Mouse (Mus musculus) spleen, adult 12 weeks (tissue): ENCODE measurements around the gene Palm3.
"Not testable (repeated sequence)": the region's sequence is repeated elsewhere in the genome, so short reads cannot be mapped to it uniquely, and the experiment has no call there.

Experiments
- DNase-seq: peaks from one replicate; pipeline ENCODE4 v3.0.0; 2022; ENCODE audit warnings: low spot score

The Palm3 gene

DNA sequence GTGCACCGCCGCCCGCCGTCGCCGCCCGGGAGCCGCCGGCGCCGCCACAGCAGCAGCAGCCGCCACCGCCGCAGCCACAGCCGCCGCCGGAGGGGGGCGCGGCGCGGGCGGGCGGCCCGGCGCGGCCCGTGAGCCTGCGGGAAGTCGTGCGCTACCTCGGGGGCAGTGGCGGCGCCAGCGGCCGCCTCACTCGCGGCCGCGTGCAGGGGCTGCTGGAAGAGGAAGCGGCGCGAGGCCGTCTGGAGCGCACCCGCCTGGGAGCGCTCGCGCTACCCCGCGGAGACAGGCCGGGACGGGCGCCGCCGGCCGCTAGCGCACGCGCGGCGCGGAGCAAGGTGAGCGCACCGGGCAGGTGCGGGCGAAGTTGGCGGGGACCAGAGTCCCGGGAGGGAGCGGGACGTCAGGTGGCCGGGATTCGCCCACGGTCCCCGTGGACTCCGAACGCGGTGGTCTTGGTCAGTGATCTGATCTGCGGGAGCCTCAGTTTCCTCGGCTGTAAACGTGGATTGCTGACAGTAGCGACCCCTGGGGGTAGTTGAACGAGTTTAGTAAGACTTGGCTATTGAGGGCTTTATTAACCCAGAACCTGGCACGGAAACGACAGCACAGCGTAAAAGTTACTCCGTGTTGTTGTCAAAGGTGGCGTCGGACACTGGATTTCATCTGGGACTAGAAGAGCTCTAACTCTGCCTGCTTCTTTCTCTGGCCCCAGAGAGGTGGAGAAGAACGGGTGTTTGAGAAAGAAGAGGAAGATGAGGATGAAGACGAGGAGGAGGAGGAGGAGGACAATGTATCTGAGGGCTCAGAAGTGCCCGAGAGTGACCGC is 22.8 kb upstream of the Palm3 start:
- DNase-seq = peak; percentile 66

DNA sequence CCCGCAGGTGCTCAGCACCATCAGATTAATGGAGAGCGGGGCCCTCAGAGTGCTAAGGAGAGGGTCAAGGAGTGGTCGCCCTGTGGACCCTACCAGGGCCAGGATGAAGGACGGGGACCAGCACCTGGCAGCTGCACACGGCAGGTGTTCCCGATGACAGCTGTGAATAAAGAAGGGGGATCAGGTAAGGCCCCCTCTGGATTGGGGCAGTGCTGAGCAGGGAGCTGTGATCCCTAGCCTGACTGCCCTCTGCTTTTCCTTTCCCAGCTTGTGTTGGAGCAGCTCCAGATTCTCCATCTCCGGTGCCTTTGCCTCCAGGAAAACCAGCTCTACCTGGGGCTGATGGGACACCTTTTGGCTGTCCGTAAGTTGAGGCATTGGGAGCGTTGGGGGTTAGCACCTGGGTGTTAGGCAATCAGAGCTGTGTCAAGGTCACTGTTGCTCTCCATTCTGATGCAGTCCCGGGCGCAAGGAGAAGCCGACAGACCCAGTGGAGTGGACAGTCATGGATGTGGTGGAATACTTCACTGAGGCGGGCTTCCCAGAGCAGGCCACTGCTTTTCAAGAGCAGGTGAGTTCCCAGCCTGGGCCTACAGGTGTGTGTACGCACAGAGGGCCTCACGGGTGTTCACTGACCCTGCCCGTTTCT is 22.1 kb upstream of the Palm3 start:
- DNase-seq = no peak

DNA sequence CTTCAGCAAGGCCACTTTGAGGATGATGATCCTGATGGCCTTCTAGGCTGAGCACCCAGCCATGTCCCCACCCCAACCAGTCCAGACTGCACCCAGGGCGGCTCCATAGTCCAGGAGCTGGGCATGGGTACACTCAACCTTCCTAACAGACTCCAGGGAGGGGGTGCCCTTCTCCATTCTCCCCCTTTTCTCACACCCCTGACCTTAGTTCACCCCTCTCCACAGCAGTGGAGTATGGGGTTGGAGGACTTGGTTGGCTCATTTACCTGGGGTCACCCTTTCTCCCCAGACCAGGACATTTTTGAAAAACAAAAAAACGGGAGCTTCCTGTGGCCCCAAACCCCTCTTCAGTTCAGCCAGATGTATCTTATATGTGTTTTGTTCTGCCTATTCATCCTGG is 21.4 kb upstream of the Palm3 start:
- DNase-seq = no peak

DNA sequence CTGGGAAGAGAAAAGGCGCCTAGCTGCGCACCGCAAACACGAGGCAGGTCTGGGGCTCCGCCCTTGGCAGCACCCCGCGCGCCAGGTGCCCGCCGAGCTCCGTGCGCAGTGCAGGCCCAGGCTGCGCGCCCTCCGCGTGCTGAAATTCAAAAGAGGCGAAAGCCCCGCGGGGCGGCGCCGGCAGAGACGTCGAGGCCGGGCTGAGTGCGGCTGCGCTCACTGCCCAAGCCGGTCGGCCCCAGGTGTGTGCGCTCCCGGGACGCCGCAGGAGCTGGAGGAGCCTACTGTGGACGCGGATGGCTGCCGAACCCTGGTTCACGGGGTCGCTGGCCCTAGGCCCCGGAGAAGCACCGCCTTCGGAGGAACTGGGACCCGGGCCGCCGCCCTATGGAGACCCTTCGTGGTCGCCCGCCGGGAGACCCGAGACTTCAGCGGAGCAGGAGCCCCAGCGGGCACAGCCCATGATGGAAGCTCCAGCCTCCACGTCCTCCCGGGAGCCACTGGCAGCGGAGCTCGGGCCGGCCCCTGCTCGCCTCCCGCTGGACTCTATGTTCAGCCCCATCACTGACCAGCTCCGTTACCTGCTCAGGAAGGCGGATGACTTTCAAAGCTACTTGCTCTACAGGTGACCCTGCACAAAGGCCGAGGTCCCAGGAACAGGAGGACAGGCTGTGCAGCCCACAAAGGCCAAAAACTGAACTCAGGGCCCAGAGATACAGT is 19.8 kb upstream of the Palm3 start, which contains the start of gene 1700067K01Rik:
1700067K01Rik (plus strand) TSS at position 222 of the 720 bp plus-strand sequence.
- no peak for DNase-seq

DNA sequence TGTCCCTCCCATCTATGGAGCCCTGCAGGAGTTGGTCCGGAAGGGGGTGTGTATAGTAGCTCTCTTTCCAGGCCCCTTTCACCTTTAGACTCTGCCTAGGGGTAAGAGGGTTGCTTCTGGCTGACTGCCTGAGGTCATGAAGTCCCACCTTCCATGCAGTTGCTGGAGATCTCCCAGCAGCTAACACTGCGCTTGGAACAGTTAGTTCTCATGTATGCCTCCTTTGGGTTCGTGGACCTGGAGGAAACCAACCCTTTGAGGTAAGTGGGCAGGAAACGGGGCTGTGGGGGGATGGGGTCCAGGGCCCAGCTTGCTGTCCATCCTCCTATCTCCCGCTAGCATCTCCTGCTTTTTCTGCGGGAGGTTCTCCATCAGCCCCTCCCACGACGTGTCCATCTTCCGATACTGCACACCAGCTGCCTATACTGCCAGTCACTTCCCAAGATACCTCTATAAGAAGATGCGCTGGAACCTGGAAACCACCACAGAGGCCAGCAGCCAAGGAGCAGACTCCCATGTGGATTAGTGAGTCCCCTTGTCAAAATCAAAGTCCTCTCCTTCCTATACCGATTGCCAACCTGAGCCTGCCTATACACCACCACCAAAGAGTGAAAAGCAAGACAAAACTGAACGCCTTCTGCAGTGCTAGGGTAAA is 18.2 kb upstream of the Palm3 start:
- no peak for DNase-seq

DNA sequence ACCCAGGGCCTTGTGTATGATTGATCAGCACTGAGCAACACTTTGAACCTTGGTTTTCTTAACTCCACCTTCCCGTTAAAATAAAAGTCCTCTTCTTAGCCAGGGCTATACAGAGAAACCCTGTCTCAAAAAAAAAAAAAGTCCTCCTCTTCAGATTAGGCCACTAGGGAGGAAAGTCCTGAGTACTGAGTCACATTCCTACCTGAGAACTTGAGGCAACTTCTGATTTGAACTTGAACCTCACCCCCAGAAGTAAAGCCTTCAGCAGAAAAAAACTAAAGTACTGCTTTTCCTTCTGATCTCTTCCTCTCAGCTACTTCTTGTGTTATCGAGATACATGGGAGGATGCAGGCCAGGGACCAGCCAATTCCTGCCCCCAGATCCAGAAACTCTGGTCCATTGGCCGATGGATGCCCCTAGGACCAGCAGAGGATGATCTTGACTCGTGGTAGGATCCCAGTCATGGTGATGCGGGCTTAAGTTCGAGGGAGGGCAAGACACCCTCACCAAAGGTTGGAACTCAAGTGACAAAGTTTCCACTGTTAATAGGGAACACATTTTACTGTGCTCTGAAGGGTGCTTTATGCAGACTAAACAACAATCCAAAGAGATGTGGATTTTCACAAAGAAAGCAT is 17.5 kb upstream of the Palm3 start:
- DNase-seq = no peak

DNA sequence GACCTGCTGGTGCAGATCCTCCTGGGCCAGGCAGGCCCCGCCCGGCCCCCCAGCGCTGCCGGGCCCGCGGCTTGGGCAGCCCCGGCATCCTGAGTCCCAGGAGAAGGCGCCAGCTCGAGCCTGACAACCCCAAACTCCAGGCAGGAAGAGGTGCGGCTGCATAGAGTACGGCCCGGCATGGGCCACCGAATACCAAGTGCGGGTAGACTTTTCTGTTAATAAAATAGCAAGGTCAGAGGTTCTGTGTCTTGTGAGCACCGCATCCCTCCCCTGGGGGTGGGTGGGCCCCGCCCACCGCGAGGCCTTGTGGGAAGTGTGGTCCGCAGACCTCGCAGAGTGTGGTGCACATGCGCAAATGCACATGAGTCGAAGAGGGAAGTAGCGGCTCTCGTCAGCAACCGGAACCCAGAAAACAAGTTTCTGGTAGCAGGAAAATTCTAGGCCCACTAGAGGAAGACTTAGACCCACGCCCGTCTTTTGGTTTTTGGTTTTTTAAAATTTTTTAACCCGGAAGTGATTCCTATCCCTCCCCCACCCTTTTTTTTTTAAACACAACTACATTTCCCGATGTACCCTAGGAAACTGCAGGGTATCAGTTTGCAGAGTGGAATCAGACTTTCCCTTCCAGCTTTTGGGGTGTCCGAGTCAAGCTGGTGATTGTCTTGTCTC is 16.6 kb upstream of the Palm3 start:
- peak; percentile 81 for DNase-seq

DNA sequence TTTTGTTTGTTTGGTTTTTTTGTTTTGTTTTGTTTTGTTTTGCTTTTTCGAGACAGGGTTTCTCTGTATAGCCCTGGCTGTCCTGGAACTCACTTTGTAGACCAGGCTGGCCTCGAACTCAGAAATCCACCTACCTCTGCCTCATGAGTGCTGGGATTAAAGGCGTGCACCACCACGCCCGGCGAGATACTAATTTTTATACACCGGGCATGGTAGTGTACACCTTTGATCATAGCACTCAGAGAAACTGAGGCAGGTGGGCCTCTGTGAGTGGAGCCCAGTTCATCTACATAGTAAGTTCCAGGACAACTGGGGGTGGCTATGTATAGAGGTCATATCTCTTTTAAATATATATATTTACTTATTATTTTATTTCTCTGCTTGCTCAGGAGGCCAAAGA is 15.8 kb upstream of the Palm3 start:
- not testable (repeated sequence) for DNase-seq

DNA sequence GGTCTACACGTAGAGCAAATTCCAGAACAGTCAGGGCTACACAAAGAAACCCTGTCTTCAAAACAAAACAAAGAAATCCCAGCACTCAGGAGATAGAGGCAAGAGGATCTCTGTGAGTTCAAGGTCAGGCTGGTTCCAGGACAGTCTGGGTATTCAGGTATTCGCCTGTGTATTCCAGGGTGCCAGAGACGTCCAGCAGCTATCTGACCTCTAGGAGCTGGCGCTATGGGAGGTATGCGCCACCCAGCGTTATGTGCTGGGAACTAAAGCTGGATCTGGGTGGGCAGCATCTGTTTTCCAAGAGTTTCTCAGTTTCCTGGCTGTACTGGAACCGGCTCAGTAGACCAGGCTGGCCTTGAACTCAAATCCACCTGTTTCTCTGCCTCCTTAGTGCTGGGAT is 12.9 kb upstream of the Palm3 start:
- DNase-seq = no peak

DNA sequence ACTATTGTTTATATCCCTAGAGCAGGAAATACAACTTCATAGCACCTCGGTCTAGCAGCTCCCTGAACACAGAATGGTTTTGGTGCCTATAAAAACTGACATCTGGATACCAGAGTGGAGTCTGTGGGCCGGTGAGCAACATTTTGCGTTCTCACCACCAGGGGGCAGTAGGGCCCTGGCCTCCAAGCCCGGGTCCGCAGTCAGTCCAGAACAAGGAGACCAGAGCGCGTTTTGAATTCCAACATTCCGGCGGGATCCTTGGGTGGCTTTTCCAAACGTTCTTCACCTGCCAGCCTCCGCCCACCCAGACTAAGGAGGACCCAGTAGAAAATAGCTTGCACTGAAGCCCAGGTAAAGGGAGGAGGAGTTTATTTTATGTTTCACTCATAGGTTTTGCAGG is 11.4 kb upstream of the Palm3 start:
- no peak for DNase-seq

DNA sequence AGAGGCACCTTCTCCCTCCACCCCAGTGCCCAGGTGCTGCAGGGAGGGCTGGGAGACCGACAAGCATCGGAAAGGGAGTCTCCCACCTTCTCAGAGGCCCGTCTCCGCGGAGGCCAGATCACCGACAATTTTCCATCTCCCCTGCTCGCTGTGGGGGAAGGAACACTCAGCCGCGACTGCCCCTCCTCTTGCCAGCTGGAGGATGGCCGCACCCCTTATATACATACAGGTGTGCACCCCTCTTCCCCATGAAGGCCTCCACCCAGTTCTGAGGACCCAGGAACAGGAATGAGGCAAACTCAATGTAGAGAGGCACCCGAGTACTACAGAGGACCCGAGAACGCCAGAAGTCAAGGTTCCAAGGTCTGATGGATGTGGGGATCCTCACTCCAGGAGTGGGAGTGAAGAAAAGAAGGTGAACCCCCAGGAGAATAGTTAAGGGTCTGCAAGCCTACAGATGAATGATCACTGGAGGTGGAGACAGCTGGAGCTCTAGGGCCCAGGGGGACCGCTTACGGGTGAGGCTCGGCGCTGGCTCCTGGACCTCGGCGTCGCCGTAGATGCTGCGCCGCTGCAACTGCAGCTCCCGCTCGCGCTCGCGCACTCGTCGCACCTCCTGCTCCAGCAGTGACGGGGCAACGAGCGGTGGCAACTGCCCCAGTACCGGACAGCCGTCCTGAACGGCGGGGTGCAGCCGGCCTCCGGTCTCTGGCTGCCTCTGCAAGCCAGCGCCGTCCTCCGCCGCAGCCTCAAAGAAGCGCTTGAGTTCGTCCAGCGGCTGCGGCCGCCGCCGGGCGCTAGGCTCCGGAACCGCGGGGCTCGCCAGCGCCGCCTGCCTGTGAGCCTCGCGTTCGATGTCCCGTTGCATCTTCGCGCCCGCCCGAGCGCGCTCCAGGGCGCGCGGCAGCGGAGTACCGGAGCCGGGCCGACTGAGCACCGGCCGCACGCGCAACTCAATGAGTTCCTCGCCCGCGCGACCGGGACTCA is 10.4 kb upstream of the Palm3 start:
- peak; percentile 52 for DNase-seq

DNA sequence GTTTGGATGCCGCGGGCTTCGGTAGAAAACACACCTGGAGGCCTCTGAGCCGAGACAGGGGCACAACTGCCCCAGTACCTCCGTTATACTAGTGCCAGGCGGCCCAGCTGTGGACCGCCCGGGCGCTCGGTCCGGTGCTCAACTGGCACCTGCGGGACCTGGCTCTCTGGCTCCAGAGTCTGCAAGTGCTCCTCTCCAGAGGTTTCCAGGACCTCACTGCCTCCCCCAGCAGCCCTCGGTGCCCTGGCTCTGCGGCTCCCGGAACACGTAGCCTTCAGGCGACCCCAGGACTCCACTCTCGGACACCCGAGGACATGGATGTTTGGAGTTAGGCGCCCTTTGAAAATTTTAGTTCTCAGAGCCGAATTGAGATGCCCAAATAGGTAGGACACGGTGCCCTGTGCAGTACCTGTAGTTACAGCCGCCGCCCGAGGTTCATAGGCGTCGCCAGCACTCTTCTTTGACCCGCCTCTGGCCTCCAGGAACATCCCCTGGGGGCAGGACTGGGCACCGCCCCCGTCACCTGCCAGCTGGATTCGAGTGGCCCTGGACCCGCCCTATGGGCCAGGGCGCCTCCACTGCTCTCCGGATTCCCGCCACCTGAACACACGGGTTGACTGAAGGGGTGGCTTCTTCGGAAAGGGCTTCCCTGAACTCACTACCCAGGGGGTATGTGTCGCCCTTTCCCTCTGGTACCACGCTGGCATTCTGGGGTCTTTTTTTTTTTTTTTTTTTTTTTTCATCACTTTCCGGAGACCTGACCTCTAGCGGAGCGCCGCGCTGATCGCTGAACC is 9.4 kb upstream of the Palm3 start, which contains the start of gene 2210011C24Rik:
2210011C24Rik (minus strand) TSS at position 467 of the 794 bp plus-strand sequence.
- DNase-seq = no peak

DNA sequence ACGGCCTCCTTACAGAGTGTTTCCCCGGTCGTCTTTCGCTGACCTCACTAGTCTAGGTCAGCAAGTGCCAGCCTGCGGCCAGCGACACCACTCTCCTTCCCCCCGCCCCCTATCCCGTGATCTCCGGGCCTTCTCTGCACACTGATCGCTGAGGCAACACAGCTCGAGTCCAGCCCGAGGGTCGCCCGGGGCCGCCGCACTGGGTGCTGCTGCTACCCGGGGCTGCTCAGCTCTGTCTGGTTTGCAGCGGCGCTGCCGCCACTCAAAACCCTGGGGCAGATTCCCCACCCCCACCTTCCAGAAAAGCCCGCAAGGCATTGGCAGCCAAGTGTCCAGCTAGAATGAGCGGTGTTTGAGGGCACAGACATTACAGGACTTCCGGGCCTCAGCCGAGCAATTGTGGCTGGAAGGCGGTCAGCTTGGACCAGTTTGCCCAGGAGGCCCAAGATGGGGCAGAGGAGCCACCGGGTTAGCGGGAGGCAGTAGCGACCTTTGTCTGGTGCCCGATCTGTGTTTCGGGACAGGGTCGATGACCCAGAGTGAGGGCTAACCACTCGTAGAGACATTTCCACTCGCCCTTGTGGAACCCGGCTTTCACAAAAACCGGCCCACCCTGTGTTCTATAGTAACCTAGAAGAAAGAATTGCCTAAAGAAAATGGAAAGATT is 8.6 kb upstream of the Palm3 start:
- DNase-seq = no peak

DNA sequence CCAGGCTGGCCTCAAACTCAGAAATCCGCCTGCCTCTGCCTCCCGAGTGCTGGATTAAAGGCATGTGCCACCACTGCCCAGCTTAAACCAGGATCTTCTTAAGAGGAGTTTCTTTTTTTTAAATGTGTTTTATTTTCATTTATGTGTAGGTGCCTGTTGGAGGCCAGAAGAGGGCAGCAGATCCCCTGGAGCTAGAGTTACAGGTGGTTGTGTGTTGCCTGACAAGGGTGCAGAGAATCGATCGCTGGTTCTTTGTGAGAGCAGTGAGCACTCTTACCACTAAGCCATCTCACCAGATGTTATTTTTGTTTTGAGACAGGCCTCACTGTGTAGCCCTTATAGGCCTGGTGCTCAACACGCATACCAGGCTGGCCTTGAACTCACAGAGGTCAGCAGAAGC is 5.4 kb upstream of the Palm3 start:
- no peak for DNase-seq

DNA sequence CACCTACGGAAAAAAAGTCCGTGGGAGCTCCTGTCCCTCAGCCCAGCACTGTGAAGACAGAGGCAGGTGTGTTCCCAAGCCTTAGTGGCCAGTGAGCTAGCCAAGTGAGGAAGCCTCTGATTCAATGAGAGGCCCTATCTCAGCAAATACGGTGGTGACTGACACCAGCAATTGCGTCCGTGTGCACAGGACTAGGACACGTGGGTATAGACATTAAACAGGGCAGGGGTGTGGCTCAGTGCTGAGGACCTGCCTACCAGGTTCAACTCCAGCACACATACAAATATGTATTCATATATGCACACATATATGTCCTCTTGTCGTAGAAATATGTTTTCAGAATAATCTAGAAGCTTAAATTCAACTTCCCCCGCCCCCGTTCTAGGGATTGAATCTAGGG is 1.5 kb upstream of the Palm3 start:
- DNase-seq = no peak

DNA sequence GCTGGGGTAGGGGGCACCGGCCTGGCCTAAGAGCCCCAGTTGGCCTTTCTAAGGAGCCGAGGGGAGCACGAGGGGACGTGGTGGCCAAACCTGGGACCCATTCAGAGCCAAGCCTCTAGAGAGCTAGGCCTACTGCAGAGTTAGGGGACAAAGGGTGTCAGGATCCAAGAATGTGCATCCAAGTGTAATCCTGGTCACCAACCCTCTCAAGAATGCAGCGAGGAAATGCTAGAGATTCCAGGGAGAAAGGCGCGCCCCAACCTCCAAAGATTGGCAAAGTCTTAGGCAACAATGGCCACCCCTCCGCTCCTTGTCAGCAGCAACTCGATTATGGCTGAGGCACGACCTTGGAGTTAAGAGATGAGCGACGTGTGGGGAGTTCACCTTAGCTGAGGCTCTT is 298 bp downstream of the Palm3 start:
- no peak for DNase-seq

DNA sequence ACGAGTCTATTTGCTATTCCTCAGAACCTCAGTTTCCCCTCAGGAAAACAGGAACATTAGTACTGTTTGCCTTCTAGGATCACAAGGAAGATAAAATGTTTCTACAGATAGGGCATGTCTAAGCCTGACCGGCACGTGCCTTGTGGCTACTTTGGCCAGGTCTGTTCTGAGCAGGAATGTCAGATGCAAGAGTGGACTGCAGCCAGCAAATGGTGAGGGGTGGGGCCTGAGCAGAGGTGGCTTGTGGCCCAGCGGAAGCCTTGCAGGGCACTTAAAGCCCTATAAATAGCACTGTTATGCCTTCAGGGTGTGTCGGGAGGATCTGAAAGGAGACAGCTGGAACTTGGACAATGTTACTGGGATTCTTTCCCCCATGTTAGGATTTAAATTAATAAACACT is 1.8 kb downstream of the Palm3 start:
- no peak for DNase-seq

DNA sequence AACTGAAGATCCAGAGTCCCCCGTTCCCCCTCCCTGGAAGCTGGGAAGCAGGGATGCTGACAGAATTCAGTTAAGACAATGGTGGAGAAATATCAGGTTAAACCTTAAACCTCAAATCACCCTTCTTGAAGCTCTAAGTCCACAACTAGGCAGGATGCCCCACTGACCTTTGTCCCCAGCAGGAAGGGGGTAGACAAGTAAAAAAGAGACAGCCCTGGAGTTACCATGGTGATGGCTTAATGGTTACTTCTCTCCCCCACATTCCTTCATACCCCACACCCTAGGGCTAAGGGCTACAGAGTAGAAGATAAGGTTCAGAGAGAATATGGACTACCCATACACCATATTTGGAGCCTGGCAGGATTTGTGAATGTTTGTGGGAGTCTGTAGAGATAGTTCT is 2.4 kb downstream of the Palm3 start:
- DNase-seq = no peak

DNA sequence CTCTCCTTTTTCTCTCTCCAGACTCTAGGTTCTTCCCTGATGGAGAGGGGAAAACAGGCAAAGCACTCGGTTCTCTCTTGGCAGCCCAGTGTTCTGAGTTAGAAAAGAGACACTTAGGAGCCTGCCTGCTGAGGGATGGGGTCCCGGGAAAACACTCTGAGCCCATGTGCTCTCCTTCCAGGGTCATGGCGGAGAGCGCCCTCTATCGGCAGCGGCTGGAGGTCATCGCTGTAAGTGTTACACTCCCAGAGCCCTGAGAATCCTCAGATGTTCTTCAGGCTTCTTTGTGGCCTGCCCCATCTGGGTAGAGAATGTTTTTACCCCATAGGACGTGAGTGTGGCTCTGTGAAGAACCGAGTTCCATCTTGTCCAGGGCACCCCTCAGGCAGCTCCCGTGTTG is 2.9 kb downstream of the Palm3 start:
- DNase-seq = peak; percentile 47
